Mouse (Mus musculus): ENCODE measurements around the gene Nhlrc2.

DNA sequence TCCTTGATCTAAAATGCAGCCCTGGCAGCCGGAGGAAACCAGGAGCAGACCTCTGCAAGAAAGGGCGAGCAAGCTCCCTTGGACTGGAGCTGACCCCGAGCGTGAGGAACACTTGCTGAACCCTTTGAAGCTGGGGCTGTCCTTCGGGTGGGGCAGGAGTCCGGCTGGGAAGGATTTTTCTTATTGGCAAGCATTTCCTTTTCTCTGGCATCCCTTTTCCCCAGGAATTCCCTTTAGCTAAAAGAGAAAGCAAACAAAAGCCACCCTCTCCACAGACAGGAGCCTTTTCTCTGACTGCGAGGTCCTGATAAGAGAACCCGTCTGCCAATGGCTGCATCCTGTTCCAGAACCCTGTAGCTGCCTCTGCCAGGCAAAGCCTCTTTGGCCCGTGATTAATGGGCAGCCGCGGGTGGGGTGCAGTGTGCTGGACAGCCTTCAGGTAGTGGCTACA lies 83.4 kb downstream of the Nhlrc2 start:
- TF ChIP-seq CTCF (conservative IDR thresholded peaks at IDR 0.05; ENCODE audit: insufficient read depth, insufficient read length, low read depth, low read length) (no peak), POLR2A (IDR thresholded peaks at IDR 0.05; ENCODE audit: low read depth, low read length) (no peak)

All from kidney, adult 2 months (tissue).